Mouse (Mus musculus) CH12.LX (cell line): Measurements from ENCODE around the gene Tnk1. TPM values are rescaled to one million over a fixed set of nuclear protein-coding genes. Genes with fewer than 3 reads are reported as not detected.

Experiments
- DNase-seq: peaks from one replicate; pipeline ENCODE4 v3.0.0-alpha.2; 2013; ENCODE audit errors: extremely low read depth
- H3K27ac ChIP-seq: 2 replicates; pipeline ENCODE4 v1.5.1; 2012; ENCODE audit warnings: low read depth, mild to moderate bottlenecking, control low read depth, moderate library complexity; ENCODE audit not compliant: insufficient read depth
- H3K27me3 ChIP-seq: replicated peaks from 2 replicates; pipeline ENCODE3; 2012; ENCODE audit warnings: inconsistent platforms
- H3K36me3 ChIP-seq, 2 experiments: replicated peaks in 1 of 2; 2 replicates each; pipeline versions ENCODE3 to v1.6.1; 2012; ENCODE audit warnings: inconsistent platforms in 1 of 2, low read length in 1 of 2, mild to moderate bottlenecking in 1 of 2, mixed read lengths in 1 of 2, moderate library complexity in 1 of 2; ENCODE audit not compliant: control insufficient read depth in 1 of 2, insufficient read depth in 1 of 2
- H3K4me1 ChIP-seq, 2 experiments: 2 replicates each; pipeline ENCODE4 v1.6.1; 2012; ENCODE audit warnings: inconsistent platforms in 1 of 2, moderate library complexity in 1 of 2; ENCODE audit not compliant: insufficient read depth in 2 of 2, control insufficient read depth in 1 of 2
- H3K4me2 ChIP-seq: 2 replicates; pipeline ENCODE4 v1.6.1; 2012; ENCODE audit warnings: low read depth, mild to moderate bottlenecking, control low read depth; ENCODE audit not compliant: poor library complexity, insufficient read depth, severe bottlenecking
- H3K4me3 ChIP-seq, 3 experiments: fragments of 150-350 bp in 1 of 3; sonication (generic) in 1 of 3; replicated peaks in 1 of 3; 2 replicates each; pipeline versions ENCODE3 to v1.5.1; 2011 to 2012; ENCODE audit warnings: low read depth in 2 of 3, low read length in 2 of 3, mild to moderate bottlenecking in 2 of 3, moderate library complexity in 2 of 3, control low read depth in 1 of 3, improper control_type of control experiment in 1 of 3, inconsistent platforms in 1 of 3, mixed read lengths in 1 of 3; ENCODE audit not compliant: poor library complexity in 1 of 3
- H3K79me2 ChIP-seq: replicated peaks from 2 replicates; pipeline ENCODE4 v1.6.1; 2012; ENCODE audit warnings: mild to moderate bottlenecking, moderate library complexity; ENCODE audit not compliant: control insufficient read depth, poor library complexity, insufficient read depth, severe bottlenecking; ENCODE audit errors: extremely low read depth
- H3K9ac ChIP-seq: 2 replicates; pipeline ENCODE4 v1.6.1; 2012; ENCODE audit warnings: low read depth, mild to moderate bottlenecking, control low read depth, moderate library complexity; ENCODE audit not compliant: insufficient read depth
- H3K9me3 ChIP-seq: replicated peaks from 2 replicates; pipeline ENCODE3; 2012; ENCODE audit warnings: low read length, inconsistent platforms, mixed read lengths
- BHLHE40 ChIP-seq: IDR thresholded peaks from 2 replicates; pipeline ENCODE4 v1.6.1; 2011; ENCODE audit warnings: mild to moderate bottlenecking, low read depth, low read length, improper control_type of control experiment
- CHD2 ChIP-seq: IDR thresholded peaks from 2 replicates; pipeline ENCODE4 v1.6.1; 2011; ENCODE audit warnings: low read length, improper control_type of control experiment
- CTCF ChIP-seq, 2 experiments: IDR thresholded peaks in 1 of 2; conservative IDR thresholded peaks in 1 of 2; 2 replicates each; pipeline ENCODE4 v1.5.1; 2011 to 2012; ENCODE audit warnings: low read depth in 2 of 2, low read length in 2 of 2, improper control_type of control experiment in 1 of 2, inconsistent platforms in 1 of 2, mild to moderate bottlenecking in 1 of 2, moderate library complexity in 1 of 2
- ELF1 ChIP-seq: IDR thresholded peaks from 2 replicates; pipeline ENCODE4 v1.6.1; 2014; ENCODE audit warnings: low read depth, mild to moderate bottlenecking, inconsistent platforms, low read length, improper control_type of control experiment
- GABPA ChIP-seq: IDR thresholded peaks from 2 replicates; pipeline ENCODE4 v1.6.1; 2012; ENCODE audit warnings: low read depth, low read length, improper control_type of control experiment, inconsistent platforms; ENCODE audit not compliant: insufficient replicate concordance
- HCFC1 ChIP-seq: IDR thresholded peaks from 2 replicates; pipeline ENCODE4 v1.6.1; 2012; ENCODE audit warnings: low read depth, mild to moderate bottlenecking, inconsistent platforms, low read length, improper control_type of control experiment
- MAFK ChIP-seq: IDR thresholded peaks from 2 replicates; pipeline ENCODE4 v1.6.1; 2011; ENCODE audit warnings: low read length, improper control_type of control experiment; ENCODE audit not compliant: insufficient replicate concordance
- MAX ChIP-seq: IDR thresholded peaks from 2 replicates; pipeline ENCODE4 v1.6.1; 2011; ENCODE audit warnings: low read length, improper control_type of control experiment
- MAZ ChIP-seq: IDR thresholded peaks from 2 replicates; pipeline ENCODE4 v1.6.1; 2012; ENCODE audit warnings: low read depth, mild to moderate bottlenecking, inconsistent platforms, low read length, improper control_type of control experiment, moderate library complexity
- MYC ChIP-seq: IDR thresholded peaks from 2 replicates; pipeline ENCODE4 v1.6.1; 2011; ENCODE audit warnings: low read depth, mild to moderate bottlenecking, improper control_type of control experiment, low read length
- NELFE ChIP-seq: IDR thresholded peaks from 2 replicates; pipeline ENCODE4 v1.6.1; 2011; ENCODE audit warnings: low read depth, low read length, improper control_type of control experiment
- NRF1 ChIP-seq: IDR thresholded peaks from 2 replicates; pipeline ENCODE4 v1.6.1; 2014; ENCODE audit warnings: low read depth, mild to moderate bottlenecking, inconsistent platforms, low read length, improper control_type of control experiment, moderate library complexity
- POLR2A ChIP-seq: IDR thresholded peaks from 2 replicates; pipeline ENCODE4 v1.6.1; 2011; ENCODE audit warnings: low read depth, mild to moderate bottlenecking, improper control_type of control experiment, low read length
- POLR2AphosphoS2 ChIP-seq: IDR thresholded peaks from 2 replicates; pipeline ENCODE4 v1.6.1; 2011; ENCODE audit warnings: low read depth, low read length, improper control_type of control experiment
- RCOR1 ChIP-seq: conservative IDR thresholded peaks from 2 replicates; pipeline ENCODE4 v1.6.1; 2012; ENCODE audit warnings: low read depth, mild to moderate bottlenecking, inconsistent platforms, low read length, improper control_type of control experiment
- SMC3 ChIP-seq: IDR thresholded peaks from 2 replicates; pipeline ENCODE4 v1.6.1; 2011; ENCODE audit warnings: low read depth, low read length, improper control_type of control experiment
- TCF12 ChIP-seq: IDR thresholded peaks from 2 replicates; pipeline ENCODE4 v1.6.1; 2014; ENCODE audit warnings: low read depth, mild to moderate bottlenecking, inconsistent platforms, low read length, improper control_type of control experiment
- ZKSCAN1 ChIP-seq: IDR thresholded peaks from 2 replicates; pipeline ENCODE4 v1.6.1; 2012; ENCODE audit warnings: low read depth, inconsistent platforms, low read length, improper control_type of control experiment, borderline replicate concordance
- ZMIZ1 ChIP-seq: IDR thresholded peaks from 2 replicates; pipeline ENCODE4 v1.6.1; 2012; ENCODE audit warnings: low read depth, mild to moderate bottlenecking, inconsistent platforms, low read length, improper control_type of control experiment
- ZNF384 ChIP-seq: IDR thresholded peaks from 2 replicates; pipeline ENCODE4 v1.6.1; 2012; ENCODE audit warnings: low read depth, low read length, improper control_type of control experiment, inconsistent platforms
- dilution Hi-C: fragments of 300-500 bp; cut with MboI; formaldehyde crosslinking; loops from 2 replicates; pipeline ENCODE4 v1.14.3; 2020; ENCODE audit warnings: low sequenced_read_pairs; ENCODE audit not compliant: extremely low pct_unique_long_range_greater_than_20kb, extremely low pct_ligation_motif_present
- in situ Hi-C: fragments of 300-500 bp; cut with MboI; formaldehyde crosslinking; loops from 3 replicates; pipeline ENCODE4 v1.14.3; 2019; ENCODE audit warnings: low sequenced_read_pairs, low pct_ligation_motif_present, low pct_unique_long_range_greater_than_20kb, mixed read lengths
- polyA plus RNA-seq: library from polyadenylated mRNA; unstranded; fragments of >175 nt; gene quantifications from 2 replicates; pipeline ENCODE4 v1.2.1, GENCODE M21; 2012; ENCODE audit warnings: low read depth; ENCODE audit not compliant: insufficient read length
- total RNA-seq, 2 experiments: library from RNA; depleted of rRNA; stranded (reverse); fragments of 300-350 nt in 1 of 2; fragments of >200 nt in 1 of 2; gene quantifications; 2 replicates each; pipeline ENCODE4 v1.2.3; 2012 to 2014

The Tnk1 gene
- total and polyA plus RNA-seq, 3 experiments = 0.13 to 0.30 TPM; not detected in 1

DNA sequence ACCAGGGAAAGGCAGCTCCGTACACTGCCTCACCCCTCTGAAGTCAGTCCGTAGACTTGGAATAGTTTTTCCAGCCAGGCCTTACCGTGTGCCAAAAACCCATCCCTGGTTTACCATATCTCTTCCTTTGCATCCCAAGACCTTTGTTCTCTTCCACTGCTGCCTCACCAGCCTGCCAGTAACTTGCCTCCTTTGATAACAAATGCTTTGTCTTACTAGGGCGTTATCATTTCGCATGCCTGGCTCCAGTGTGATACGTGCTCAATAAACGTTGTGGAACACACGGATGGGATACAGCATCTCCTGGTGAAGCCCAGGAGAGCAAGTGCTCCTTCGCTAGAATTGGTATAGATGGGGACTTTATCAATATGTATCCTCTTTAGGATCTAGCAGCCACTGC, 8.8 kb upstream of the Tnk1 start:
- TF ChIP-seq HCFC1 = no peak
- TF ChIP-seq MAX = no peak
- TF ChIP-seq MYC = no peak
- no peak for TF ChIP-seq TCF12
- TF ChIP-seq SMC3 = no peak
- TF ChIP-seq NRF1 = no peak
- no peak for TF ChIP-seq MAFK
- TF ChIP-seq CTCF (conservative IDR thresholded peaks at IDR 0.05 in 1 of 2, IDR thresholded peaks at IDR 0.05 in 1 of 2; ENCODE audit: low read depth in 2 of 2, low read length in 2 of 2) = no peak
- TF ChIP-seq GABPA = no peak
- no peak for TF ChIP-seq BHLHE40
- TF ChIP-seq ZNF384 = no peak
- no peak for TF ChIP-seq RCOR1
- no peak for TF ChIP-seq POLR2A
- TF ChIP-seq NELFE = no peak
- Histone ChIP-seq H3K4me2 (no peak overlapping the region), H3K9me3 (no peaks in the 10 kb centered on the region), H3K4me3 (no peak overlapping the region), H3K36me3 (no peaks in the 10 kb centered on the region), H3K4me1 (peaks cover 4 to 18% of the 10 kb centered on the region in 2 experiments), H3K27me3 (peaks cover 22% of the 10 kb centered on the region), H3K9ac (no peak overlapping the region), H3K79me2 (no peaks in the 10 kb centered on the region), H3K27ac (no peak overlapping the region)
- in situ Hi-C loops (no loop called here), dilution Hi-C loops (no loop called here)
- no peak for DNase-seq

- dilution Hi-C loops = no loop called here
- Histone ChIP-seq H3K9me3 (no peaks in the 10 kb centered on the region), H3K4me1 (peaks cover 0 to 3% of the 10 kb centered on the region in 2 experiments; a peak in 1 of 4 replicates), H3K27me3 (peaks cover 23% of the 10 kb centered on the region), H3K36me3 (no peaks in the 10 kb centered on the region), H3K27ac (no peak overlapping the region), H3K4me3 (no peak overlapping the region), H3K79me2 (no peaks in the 10 kb centered on the region)
- in situ Hi-C loops = no loop called here
- TF ChIP-seq ELF1 = no peak
- TF ChIP-seq CHD2 = no peak
- no peak for TF ChIP-seq MAZ
- no peak for TF ChIP-seq ZKSCAN1
- TF ChIP-seq ZMIZ1 = no peak
- TF ChIP-seq POLR2AphosphoS2 = no peak
- TF ChIP-seq, all 38 proteins: peak for 0
- DNase-seq = no peak
- no peak overlapping the region for H3K4me2 ChIP-seq
- no peak overlapping the region for H3K9ac ChIP-seq
Measured at GRCm38 (mm10) chr11:69865561-69865960, 7.0 kb upstream of the Tnk1 start.
